Mouse (Mus musculus): Measurements from ENCODE around the gene Cdh11.

The Cdh11 gene

GRCm38 (mm10) chr8:102785592-102786416 lies at the start of gene Cdh11:
Gene Cdh11 (minus strand): TSS chr8:102785642.
- no peak for DNase-seq (ENCODE audit: low spot score)

- no peak for DNase-seq (ENCODE audit: low spot score)
Observed at GRCm38 (mm10) chr8:102813959-102814358, 28.5 kb upstream of the Cdh11 start.

GRCm38 (mm10) chr8:102790303-102790702 lies 4.9 kb upstream of the Cdh11 start:
- no peak for DNase-seq (ENCODE audit: low spot score)

GRCm38 (mm10) chr8:102786467-102787360 lies 1.3 kb upstream of the Cdh11 start:
- DNase-seq (ENCODE audit: low spot score): no peak

- DNase-seq (ENCODE audit: low spot score): peak; percentile 40
Observed at GRCm38 (mm10) chr8:102784835-102785455, 497 bp downstream of the Cdh11 start.

GRCm38 (mm10) chr8:102783821-102784591 lies 1.4 kb downstream of the Cdh11 start:
- no peak for DNase-seq (ENCODE audit: low spot score)

GRCm38 (mm10) chr8:102782707-102783489 lies 2.5 kb downstream of the Cdh11 start:
- DNase-seq (ENCODE audit: low spot score): no peak

- peak; percentile 69 for DNase-seq (ENCODE audit: low spot score)
Observed at GRCm38 (mm10) chr8:102780899-102781298, 4.5 kb downstream of the Cdh11 start.

GRCm38 (mm10) chr8:102774594-102774993 lies 10.8 kb downstream of the Cdh11 start:
- DNase-seq (ENCODE audit: low spot score): no peak

GRCm38 (mm10) chr8:102771456-102771855 lies 14.0 kb downstream of the Cdh11 start:
- no peak for DNase-seq (ENCODE audit: low spot score)

GRCm38 (mm10) chr8:102753839-102754238 lies 31.6 kb downstream of the Cdh11 start:
- no peak for DNase-seq (ENCODE audit: low spot score)

- no peak for DNase-seq (ENCODE audit: low spot score)
Observed at GRCm38 (mm10) chr8:102742940-102743339, 42.5 kb downstream of the Cdh11 start.

- DNase-seq (ENCODE audit: low spot score): no peak
Observed at GRCm38 (mm10) chr8:102742008-102742591, 43.3 kb downstream of the Cdh11 start.

GRCm38 (mm10) chr8:102740963-102741362 lies 44.5 kb downstream of the Cdh11 start:
- no peak for DNase-seq (ENCODE audit: low spot score)

GRCm38 (mm10) chr8:102738961-102739487 lies 46.4 kb downstream of the Cdh11 start:
- DNase-seq (ENCODE audit: low spot score): peak; percentile 19

GRCm38 (mm10) chr8:102738395-102738794 lies 47.0 kb downstream of the Cdh11 start:
- peak; percentile 28 for DNase-seq (ENCODE audit: low spot score)

GRCm38 (mm10) chr8:102734419-102734818 lies 51.0 kb downstream of the Cdh11 start:
- no peak for DNase-seq (ENCODE audit: low spot score)

GRCm38 (mm10) chr8:102726206-102726935 lies 59.1 kb downstream of the Cdh11 start:
- no peak for DNase-seq (ENCODE audit: low spot score)

- DNase-seq (ENCODE audit: low spot score): no peak
Observed at GRCm38 (mm10) chr8:102725496-102725895, 59.9 kb downstream of the Cdh11 start.
